Mouse (Mus musculus) heart, adult 2 months (tissue): ENCODE data around the gene Glt8d2.

Experiments
- CTCF ChIP-seq: fragments of 200-600 bp; IDR thresholded peaks from 2 replicates; pipeline ENCODE4 v1.8.1; 2022; ENCODE audit warnings: antibody characterized with exemption, mild to moderate bottlenecking, moderate library complexity
- EP300 ChIP-seq: fragments of 200-500 bp; IDR thresholded peaks from 2 replicates; pipeline ENCODE4 v1.6.1; 2011; ENCODE audit warnings: low read depth, low read length, control low read depth; ENCODE audit not compliant: insufficient read depth
- POLR2A ChIP-seq: fragments of 200-500 bp; IDR thresholded peaks from 2 replicates; pipeline ENCODE4 v1.6.1; 2011; ENCODE audit warnings: mild to moderate bottlenecking, low read depth, low read length, control low read depth; ENCODE audit not compliant: insufficient read depth

- TF ChIP-seq POLR2A (peak; percentile 44; the same call in 1 of the 2 replicates), CTCF (no peak), EP300 (no peak)
These were observed at the start of gene Glt8d2 for GRCm38 (mm10) chr10:82690494-82690893.
